11 mouse cellular contexts compared by ENCODE assay signal in the genomic region with DNA sequence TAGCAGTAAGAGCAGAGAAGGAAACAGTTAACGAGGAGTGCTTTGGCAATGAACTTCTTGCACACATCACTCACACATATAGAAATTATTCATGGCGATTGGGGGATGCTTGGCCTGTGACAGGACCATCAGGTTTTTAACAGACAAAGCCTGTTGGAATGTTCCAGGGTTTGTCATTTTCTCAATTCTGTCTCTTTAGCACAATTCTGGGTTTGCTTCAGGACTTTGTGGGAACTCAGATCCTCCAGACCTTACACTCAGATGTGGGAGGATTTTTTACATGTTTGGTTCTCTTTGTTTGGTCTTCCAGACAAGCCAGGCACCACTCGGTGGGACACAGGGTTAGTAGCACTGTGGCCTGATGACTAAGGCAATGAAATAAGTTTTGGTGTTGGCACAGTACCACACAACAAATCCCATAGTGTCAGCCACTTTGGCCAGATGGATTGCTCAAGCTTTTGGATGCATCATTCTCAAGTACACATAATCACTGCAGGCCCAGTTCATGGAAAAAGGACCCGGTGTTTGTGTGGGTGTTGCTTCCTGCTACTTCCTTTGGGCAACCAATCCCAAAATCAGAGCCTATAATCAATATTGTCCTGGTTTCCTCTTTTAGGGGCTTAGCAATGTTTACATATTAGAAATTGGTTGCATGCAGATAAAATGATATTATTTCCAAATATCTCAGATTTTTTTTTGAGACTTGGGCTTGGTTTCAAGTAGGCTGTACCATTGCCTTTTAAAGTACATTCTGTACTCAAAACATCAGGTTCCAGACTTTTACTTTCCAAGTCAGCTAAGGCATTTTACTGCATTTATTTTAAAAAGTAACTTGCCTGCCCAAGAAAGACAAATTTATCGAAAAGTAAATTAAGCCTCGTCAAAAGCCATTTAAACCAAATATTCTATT.
DNase-seq lines count a peak whose midpoint lies in the region; ATAC-seq and TF ChIP-seq lines count a peak whose summit lies in the region.
"Had no signal": no experiment of that assay in that cellular context is flagged by ENCODE, and none has a peak within 500 bp of the region (broad histone marks: within the 10 kb centered on the region; RNA-seq: fewer than 3 reads in every experiment).

No protein-coding gene starts in this region.

- H3K27ac ChIP-seq in gastrocnemius, adult 2 months: peak overlapping the region; percentile 71
- peak overlapping the region; percentile 2; the same call in 1 of the 2 replicates for H3K27ac ChIP-seq in lung, embryonic 14.5 days (ENCODE audit: low read depth)
- no peak overlapping the region for H3K27ac ChIP-seq in stomach, postnatal 0 days (replicated peaks)
- H3K27ac ChIP-seq: hindbrain, embryonic 12.5 days; macrophage had no signal

- 43% methylated on average over 6 of the region's 6 CpGs for WGBS in lung, embryonic 14.5 days
- WGBS in stomach, postnatal 0 days: 65% methylated on average over 6 of the region's 6 CpGs

- peak; percentile 54 for ATAC-seq in lung, embryonic 14.5 days (ENCODE audit: insufficient read depth)
- peak; percentile 40; the same call in 1 of the 2 replicates for ATAC-seq in stomach, postnatal 0 days (ENCODE audit: low FRiP score, low TSS enrichment)

- H3K4me1 ChIP-seq in lung, embryonic 14.5 days (ENCODE audit: insufficient read depth): peaks cover 3% of the 10 kb centered on the region; the same call in 1 of the 2 replicates
- H3K4me1 ChIP-seq in stomach, postnatal 0 days (replicated peaks; ENCODE audit: control insufficient read depth, insufficient read depth): 0 out of 2 replicates have a peak, but pooled peaks cover 3% of the 10 kb centered on the region
- H3K4me1 ChIP-seq: hindbrain, embryonic 12.5 days had no signal

- no peak for TF ChIP-seq EP300 in stomach, postnatal 0 days (optimal IDR thresholded peaks at IDR 0.05)

- H3K4me3 ChIP-seq in gastrocnemius, adult 2 months: no peak overlapping the region
- H3K4me3 ChIP-seq in lung, embryonic 14.5 days (ENCODE audit: low read depth, low read length): no peak overlapping the region
- no peak overlapping the region for H3K4me3 ChIP-seq in stomach, postnatal 0 days (ENCODE audit: low read depth, low read length)
- H3K4me3 ChIP-seq: hindbrain, embryonic 12.5 days had no signal

- H3K36me3 ChIP-seq in lung, embryonic 14.5 days (ENCODE audit: insufficient read depth): no peaks in the 10 kb centered on the region
- H3K36me3 ChIP-seq in stomach, postnatal 0 days (ENCODE audit: control insufficient read depth, insufficient read depth, low read length): no peaks in the 10 kb centered on the region
- H3K36me3 ChIP-seq: hindbrain, embryonic 12.5 days had no signal

- H3K27me3 ChIP-seq in lung, embryonic 14.5 days (ENCODE audit: insufficient read depth, low read length): no peaks in the 10 kb centered on the region
- no peaks in the 10 kb centered on the region for H3K27me3 ChIP-seq in stomach, postnatal 0 days (ENCODE audit: control insufficient read depth, insufficient read depth, low read length)
- H3K27me3 ChIP-seq: hindbrain, embryonic 12.5 days had no signal

- no peak overlapping the region for H3K9ac ChIP-seq in lung, embryonic 14.5 days
- no peak overlapping the region for H3K9ac ChIP-seq in stomach, postnatal 0 days (ENCODE audit: low read length)
- H3K9ac ChIP-seq: hindbrain, embryonic 12.5 days had no signal

- no peak overlapping the region for H3K4me2 ChIP-seq in lung, embryonic 14.5 days
- no peak overlapping the region for H3K4me2 ChIP-seq in stomach, postnatal 0 days (replicated peaks; ENCODE audit: low read depth)
- H3K4me2 ChIP-seq: hindbrain, embryonic 12.5 days had no signal

- peak; percentile 42 for DNase-seq in gastrocnemius, adult 2 months
- no peak for DNase-seq in gastrocnemius, postnatal 4 days (ENCODE audit: low spot score in 2 of 2)
- DNase-seq in urinary bladder, postnatal 25 days (ENCODE audit: low spot score): peak; percentile 7
- DNase-seq in urinary bladder, postnatal 4 days (ENCODE audit: low spot score in 2 of 2): no peak
- DNase-seq in lung, embryonic 14.5 days: peak; percentile 51
- DNase-seq in stomach, postnatal 0 days (ENCODE audit: low spot score): no peak
- DNase-seq in thymus, postnatal 36 days: no peak
- DNase-seq in kidney, adult 8-10 months: no peak
- DNase-seq: kidney, adult 9 months had no signal

- H3K9me3 ChIP-seq in lung, embryonic 14.5 days (ENCODE audit: low read depth, low read length): no peaks in the 10 kb centered on the region
- no peaks in the 10 kb centered on the region for H3K9me3 ChIP-seq in stomach, postnatal 0 days (ENCODE audit: control insufficient read depth, low read length)
- H3K9me3 ChIP-seq: hindbrain, embryonic 12.5 days had no signal

- no peak for TF ChIP-seq CTCF in gastrocnemius, adult 2 months (IDR thresholded peaks at IDR 0.05)
- no peak for TF ChIP-seq CTCF in lung, embryonic 14.5 days (IDR thresholded peaks at IDR 0.05; ENCODE audit: low read depth)
- no peak for TF ChIP-seq CTCF in stomach, postnatal 0 days (IDR thresholded peaks at IDR 0.05; ENCODE audit: low read depth)

- intact Hi-C loops in gastrocnemius, adult 2 months (cut with DNase I): no loop called here

Comparison
In these comparisons a context has a peak if more than half of its experiments do, and no peak if none do; other contexts are left out.
1. DNase-seq: peak in gastrocnemius, adult 2 months (single experiment), urinary bladder, postnatal 25 days (single experiment) and lung, embryonic 14.5 days (single experiment); none in gastrocnemius, postnatal 4 days (0 of 2), urinary bladder, postnatal 4 days (0 of 2), stomach, postnatal 0 days (single experiment), thymus, postnatal 36 days (0 of 2) and kidney, adult 8-10 months (0 of 2).